ENCODE assay signal across 8 mouse cellular contexts in genomic region chr1:167000529-167001173, GRCm38 (mm10). TPM values are rescaled to one million over a fixed set of nuclear protein-coding genes. Genes with fewer than 3 reads are reported as not detected.
A peak's percentile ranks its signal among the peaks of the same experiment; 100 is the strongest.
DNase-seq lines count a peak whose midpoint lies in the region; ATAC-seq lines count a peak whose summit lies in the region.

No protein-coding gene starts in this region.

- H3K4me2 ChIP-seq in intestine, embryonic 16.5 days (ENCODE audit: low read depth, low read length), result peak overlapping the region; percentile 97
- H3K4me2 ChIP-seq in midbrain, embryonic 11.5 days, result peak overlapping the region; percentile 77

- H3K36me3 ChIP-seq in intestine, embryonic 16.5 days (ENCODE audit: control insufficient read depth, insufficient read depth, low read length), result no peaks in the 10 kb centered on the region
- no peaks in the 10 kb centered on the region for H3K36me3 ChIP-seq in limb, embryonic 10.5 days
- no peaks in the 10 kb centered on the region for H3K36me3 ChIP-seq in midbrain, embryonic 11.5 days (ENCODE audit: control insufficient read depth, insufficient read depth, low read length)

- H3K9ac ChIP-seq in intestine, embryonic 16.5 days (ENCODE audit: low read depth, low read length), result peak overlapping the region; percentile 78
- H3K9ac ChIP-seq in midbrain, embryonic 11.5 days (ENCODE audit: low read length), result peak overlapping the region; percentile 81

- H3K27me3 ChIP-seq in intestine, embryonic 16.5 days (replicated peaks; ENCODE audit: control insufficient read depth, insufficient read depth, low read length), result peaks cover 18% of the 10 kb centered on the region
- peaks cover 34% of the 10 kb centered on the region for H3K27me3 ChIP-seq in limb, embryonic 10.5 days (ENCODE audit: low read depth, poor library complexity, severe bottlenecking)
- peaks cover 6% of the 10 kb centered on the region; the same call in 1 of the 2 replicates for H3K27me3 ChIP-seq in midbrain, embryonic 11.5 days (ENCODE audit: control insufficient read depth, insufficient read depth, low read length)

- DNase-seq in adrenal gland, postnatal 14 days, result peak; percentile 91
- DNase-seq in embryo, embryonic 10 days (ENCODE audit: low spot score), result peak; percentile 38
- DNase-seq in gastrocnemius, postnatal 36 days, result peak; percentile 76 to 77
- DNase-seq in limb, embryonic 10.5 days (ENCODE audit: low spot score), result peak; percentile 92
- DNase-seq in midbrain, embryonic 11.5 days (ENCODE audit: low spot score, missing footprints), result peak; percentile 98
- DNase-seq in skeletal muscle tissue, adult 2 months (ENCODE audit: low read depth, low spot score), result peak; percentile 62
- DNase-seq in adipocyte (ENCODE audit: low spot score), result no peak

- 0 out of 2 replicates have a peak, but pooled peaks cover 4% of the 10 kb centered on the region for H3K4me1 ChIP-seq in intestine, embryonic 16.5 days (ENCODE audit: control insufficient read depth, insufficient read depth, low read length)
- H3K4me1 ChIP-seq in limb, embryonic 10.5 days, result peaks cover 27% of the 10 kb centered on the region
- H3K4me1 ChIP-seq in midbrain, embryonic 11.5 days (ENCODE audit: control insufficient read depth, insufficient read depth, low read length), result no peaks in the 10 kb centered on the region

- WGBS in intestine, embryonic 16.5 days, result under 1% methylated on average over 74 of the region's 76 CpGs
- 1% methylated on average over 69 of the region's 76 CpGs for WGBS in limb, embryonic 10.5 days
- under 1% methylated on average over 59 of the region's 76 CpGs for WGBS in midbrain, embryonic 11.5 days

- H3K9me3 ChIP-seq in intestine, embryonic 16.5 days (ENCODE audit: control insufficient read depth, low read length), result no peaks in the 10 kb centered on the region
- no peaks in the 10 kb centered on the region for H3K9me3 ChIP-seq in limb, embryonic 10.5 days (replicated peaks)
- no peaks in the 10 kb centered on the region for H3K9me3 ChIP-seq in midbrain, embryonic 11.5 days (ENCODE audit: control insufficient read depth, low read length)

- peak overlapping the region; percentile 28 for H3K27ac ChIP-seq in intestine, embryonic 16.5 days (ENCODE audit: low read length)
- peak overlapping the region; percentile 93 for H3K27ac ChIP-seq in limb, embryonic 10.5 days
- H3K27ac ChIP-seq in midbrain, embryonic 11.5 days (ENCODE audit: low read depth, low read length), result peak overlapping the region; percentile 74

- intact Hi-C loops in gastrocnemius, postnatal 36 days (cut with DNase I), result no loop called here

- peak overlapping the region; percentile 75 for H3K4me3 ChIP-seq in intestine, embryonic 16.5 days (ENCODE audit: low read length)
- peak overlapping the region; percentile 88 for H3K4me3 ChIP-seq in limb, embryonic 10.5 days
- peak overlapping the region; percentile 79 for H3K4me3 ChIP-seq in midbrain, embryonic 11.5 days (ENCODE audit: low read depth, low read length)

- peak; percentile 89 for ATAC-seq in intestine, embryonic 16.5 days
- peak; percentile 84 for ATAC-seq in midbrain, embryonic 11.5 days (ENCODE audit: low FRiP score)

RNA-seq across cellular contexts. Expression of gene Fam78b, which starts 0.6 kb away (rescaled TPM):
- 6.3 and 6.9 TPM in 2 replicates for total RNA-seq in adrenal gland, postnatal 14 days (2021)
- total RNA-seq in gastrocnemius, postnatal 36 days (2021), result 1 to 10 TPM; 1.4 to 3.0 TPM
- 0.54 and 0.71 TPM in 2 replicates for polyA plus RNA-seq in intestine, embryonic 16.5 days (2015; fragmentation: Nextera tagmentation; extraction: Ambion mirVana)
- polyA plus RNA-seq in limb, embryonic 10.5 days (2016; fragmentation: Nextera tagmentation; extraction: Ambion mirVana), result 0.31 and 0.74 TPM in 2 replicates
- polyA plus RNA-seq in midbrain, embryonic 11.5 days (2014; fragmentation: Nextera tagmentation; extraction: Ambion mirVana), result 6.7 and 7.1 TPM in 2 replicates

Comparison
In these comparisons a context has a peak if more than half of its experiments do, and no peak if none do; other contexts are left out.
1. H3K27ac ChIP-seq: peak in every context shown above with its lines; median percentile 93 in limb, embryonic 10.5 days; 74 in midbrain, embryonic 11.5 days; 28 in intestine, embryonic 16.5 days.